Mouse (Mus musculus) adipocyte (in vitro differentiated cells): ENCODE data around the gene Ptprb.

Experiments
- DNase-seq: peaks from one replicate; pipeline ENCODE4 v3.0.0-alpha.2; 2016; ENCODE audit warnings: low spot score

The Ptprb gene

GRCm38 (mm10) chr10:116296439-116296838 lies 21.1 kb downstream of the Ptprb start:
- no peak for DNase-seq

- DNase-seq = no peak
These were observed 22.5 kb downstream of the Ptprb start for GRCm38 (mm10) chr10:116297854-116298253.

GRCm38 (mm10) chr10:116300824-116301223 lies 25.5 kb downstream of the Ptprb start:
- no peak for DNase-seq

DNA sequence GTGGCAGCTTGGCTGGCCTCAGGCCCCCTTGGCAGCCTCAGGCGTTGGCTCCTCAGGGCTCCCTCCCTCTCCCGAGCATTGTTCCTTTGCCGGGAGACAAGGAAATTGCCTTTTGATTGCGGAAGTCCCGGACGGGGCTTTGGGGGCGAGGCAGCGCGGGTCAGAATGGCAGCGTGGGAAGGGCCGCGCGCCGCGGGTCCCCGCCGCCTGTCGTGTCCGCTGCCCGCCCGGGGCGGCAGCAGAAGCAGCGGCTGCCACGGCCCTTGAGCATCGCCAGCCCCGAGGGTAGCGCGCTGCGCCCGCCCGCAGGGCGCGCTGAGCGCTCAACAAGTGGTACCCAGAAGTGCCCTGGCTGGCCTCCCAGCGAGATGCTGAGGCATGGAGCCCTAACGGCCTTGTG lies 25.9 kb downstream of the Ptprb start:
- no peak for DNase-seq

DNA sequence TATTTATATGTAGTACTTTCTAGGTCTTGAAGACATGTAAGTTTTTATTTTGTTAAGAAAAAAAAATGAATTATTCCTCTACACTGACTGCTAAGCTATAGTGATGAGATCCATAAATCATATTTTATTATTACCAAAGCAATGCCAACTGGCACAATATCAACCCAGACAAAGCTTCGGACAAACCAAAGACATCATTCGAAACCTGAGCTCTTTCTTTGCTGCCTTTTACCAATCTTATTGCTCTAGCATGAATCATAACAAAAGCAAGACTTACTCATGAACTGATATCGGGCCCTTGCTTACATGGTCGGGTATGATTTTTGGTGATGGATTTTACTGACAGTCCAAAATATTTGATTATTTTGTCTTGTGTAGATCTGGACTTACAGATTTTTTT lies 29.0 kb downstream of the Ptprb start:
- no peak for DNase-seq

- DNase-seq = no peak
These were observed 34.1 kb downstream of the Ptprb start for GRCm38 (mm10) chr10:116309460-116309859.

GRCm38 (mm10) chr10:116310516-116311210 lies 35.3 kb downstream of the Ptprb start:
- no peak for DNase-seq

- DNase-seq = peak; percentile 91
These were observed 43.9 kb downstream of the Ptprb start for GRCm38 (mm10) chr10:116319246-116319645.

DNA sequence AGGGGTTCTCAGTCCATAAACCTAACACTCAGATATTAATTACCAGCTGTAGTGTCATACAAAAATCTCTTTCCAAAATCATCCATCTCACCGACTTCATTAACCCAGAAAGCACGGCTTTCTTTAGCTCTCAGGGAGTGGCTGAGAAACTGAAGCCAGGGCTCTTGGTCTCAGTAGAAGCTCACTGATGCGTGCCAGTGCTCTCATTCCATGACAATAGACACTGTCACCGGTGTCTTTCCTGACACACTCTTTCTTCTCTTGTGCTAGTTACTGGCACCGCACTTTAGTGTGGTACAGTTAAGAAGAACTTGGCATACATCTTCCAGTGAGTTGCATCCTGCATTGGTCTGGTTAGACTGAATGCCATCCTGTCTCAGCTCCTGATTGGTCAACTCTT lies 53.8 kb downstream of the Ptprb start:
- DNase-seq = no peak

DNA sequence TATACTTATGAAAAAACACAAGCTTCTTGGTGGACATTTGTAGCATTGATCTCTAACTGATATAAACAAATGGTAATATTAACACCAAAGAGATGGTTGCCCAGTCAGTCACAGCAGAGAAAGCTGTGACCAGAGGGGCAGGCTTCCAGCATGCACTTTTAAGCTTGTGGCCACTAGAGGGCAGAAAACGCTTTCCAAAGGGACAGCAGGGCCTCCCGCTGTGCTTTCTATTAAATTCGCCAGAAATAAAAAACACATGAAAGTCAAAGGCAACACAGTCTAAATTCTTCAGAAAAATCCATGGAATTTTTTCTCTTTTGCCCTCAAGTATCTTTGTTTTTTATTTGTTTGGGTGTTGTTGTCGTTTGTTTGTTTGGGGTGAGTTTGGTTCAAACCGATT lies 55.1 kb downstream of the Ptprb start:
- DNase-seq = peak; percentile 89

GRCm38 (mm10) chr10:116330961-116331510 lies 55.7 kb downstream of the Ptprb start:
- DNase-seq = no peak

- no peak for DNase-seq
These were observed 58.3 kb downstream of the Ptprb start for GRCm38 (mm10) chr10:116333666-116334065.

- DNase-seq = no peak
These were observed 58.8 kb downstream of the Ptprb start for GRCm38 (mm10) chr10:116334120-116334519.

DNA sequence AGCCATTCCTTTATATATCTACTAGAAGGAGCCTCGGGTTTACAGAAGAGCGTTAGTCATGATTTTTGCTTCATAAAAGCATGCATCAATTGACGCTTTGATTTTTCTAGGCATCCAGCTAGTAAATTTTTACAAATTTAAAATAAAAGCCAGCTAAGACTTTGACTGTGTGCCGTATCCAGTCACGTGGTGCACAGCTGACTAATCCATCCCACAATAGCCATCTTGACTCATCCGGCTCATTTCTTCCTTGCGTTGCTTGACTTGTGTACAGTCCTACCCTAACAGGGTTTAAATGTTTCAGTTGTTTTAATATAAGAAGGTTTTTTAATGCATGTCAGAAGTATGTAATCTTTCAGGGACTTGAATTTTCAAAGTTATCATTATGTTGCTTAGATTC lies 60.0 kb downstream of the Ptprb start:
- no peak for DNase-seq

- DNase-seq = no peak
These were observed 65.9 kb downstream of the Ptprb start for GRCm38 (mm10) chr10:116341194-116341593.

- no peak for DNase-seq
These were observed 71.4 kb downstream of the Ptprb start for GRCm38 (mm10) chr10:116346618-116347184.

DNA sequence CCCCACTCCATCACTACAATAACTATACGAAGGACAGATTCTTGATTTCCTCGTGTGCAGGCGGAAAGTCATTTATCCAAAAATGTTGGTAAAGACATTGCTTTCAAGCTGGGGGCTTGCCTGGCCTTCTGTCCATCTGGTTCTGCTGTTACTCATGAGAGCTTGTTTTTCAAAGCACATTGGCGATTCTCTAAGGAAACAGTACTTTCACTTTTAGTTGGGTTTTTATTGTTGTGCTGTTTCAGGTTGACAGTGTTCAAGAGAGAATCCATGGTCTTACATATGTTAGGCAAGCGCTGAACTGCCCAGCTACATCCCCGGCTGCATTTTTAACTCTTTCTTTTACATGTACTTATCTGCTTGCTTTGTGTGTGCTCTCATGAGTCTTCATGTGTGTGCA lies 73.7 kb downstream of the Ptprb start:
- DNase-seq = no peak

DNA sequence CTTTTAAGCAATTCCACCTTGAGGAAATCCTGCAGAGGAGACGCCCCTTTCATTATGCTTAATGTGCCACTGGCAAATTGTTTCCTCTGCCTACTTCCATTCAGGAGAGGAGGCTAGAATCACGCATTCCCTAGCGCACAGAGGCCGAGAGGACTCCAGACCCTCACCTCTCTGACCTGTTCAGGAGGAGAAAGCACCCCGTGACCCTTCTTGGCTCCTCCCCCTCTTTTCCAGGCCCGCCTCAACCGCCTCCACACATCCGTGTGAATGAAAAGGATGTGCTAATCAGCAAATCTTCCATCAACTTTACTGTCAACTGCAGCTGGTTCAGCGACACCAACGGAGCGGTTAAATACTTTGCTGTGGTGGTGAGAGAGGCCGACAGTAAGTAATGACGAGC lies 75.2 kb downstream of the Ptprb start:
- DNase-seq = no peak

GRCm38 (mm10) chr10:116354372-116354771 lies 79.0 kb downstream of the Ptprb start:
- DNase-seq = no peak

DNA sequence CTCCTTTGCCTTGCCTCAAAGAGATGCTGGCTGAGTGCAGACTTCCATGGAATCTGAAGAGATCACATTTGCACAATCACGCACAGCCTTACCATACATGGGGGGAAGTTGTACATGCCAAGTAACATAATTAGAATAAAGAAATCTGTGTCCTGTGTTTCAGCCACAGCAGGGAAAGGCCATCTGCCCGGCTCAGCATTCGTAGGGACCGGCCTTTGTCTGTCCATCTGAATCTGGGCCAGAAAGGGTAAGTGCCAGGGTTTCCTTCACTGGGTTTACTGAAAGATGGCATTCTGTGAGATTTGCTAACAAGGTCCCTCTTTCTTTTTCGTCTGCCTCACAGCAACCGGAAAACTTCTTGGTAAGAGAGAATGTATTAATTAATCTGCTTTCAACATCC lies 86.9 kb downstream of the Ptprb start:
- DNase-seq = no peak

DNA sequence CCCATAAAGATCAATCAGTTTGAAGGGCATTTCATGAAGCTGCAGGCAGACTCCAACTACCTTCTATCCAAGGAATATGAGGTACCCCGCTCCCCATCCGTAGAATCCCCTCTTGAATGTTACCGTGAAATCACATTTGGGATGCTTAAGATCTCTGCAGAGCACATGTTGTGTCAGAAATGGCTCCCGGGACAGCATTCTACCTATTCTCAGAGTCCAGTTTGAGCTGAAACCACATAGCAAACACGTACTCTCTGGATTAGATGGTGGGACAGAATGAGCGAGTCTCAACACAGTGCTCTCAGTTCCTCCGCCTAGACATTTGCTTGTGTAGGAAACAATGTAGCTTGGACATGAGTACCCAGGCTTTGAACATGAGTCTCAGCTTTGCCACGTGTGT lies 87.3 kb downstream of the Ptprb start:
- DNase-seq = no peak

DNA sequence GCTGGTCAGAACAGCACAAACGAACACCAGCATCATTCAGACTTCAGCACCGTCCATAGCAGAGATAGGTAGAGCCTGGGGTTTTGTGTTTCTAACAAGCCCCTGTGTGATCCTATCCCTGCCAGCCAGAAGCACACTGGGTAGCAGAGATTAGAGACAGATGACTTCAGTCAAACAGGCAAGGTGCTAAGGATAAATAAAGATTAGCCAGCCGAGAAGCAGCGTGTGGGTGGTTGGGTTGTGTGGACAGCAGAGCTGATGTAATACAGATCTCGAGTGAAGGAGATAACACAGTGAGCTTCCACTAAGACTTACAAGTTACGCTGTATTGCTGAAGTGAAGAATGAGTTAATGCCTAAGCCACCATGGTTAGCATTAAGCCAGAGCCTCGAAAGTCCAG lies 89.4 kb downstream of the Ptprb start:
- DNase-seq = no peak

DNA sequence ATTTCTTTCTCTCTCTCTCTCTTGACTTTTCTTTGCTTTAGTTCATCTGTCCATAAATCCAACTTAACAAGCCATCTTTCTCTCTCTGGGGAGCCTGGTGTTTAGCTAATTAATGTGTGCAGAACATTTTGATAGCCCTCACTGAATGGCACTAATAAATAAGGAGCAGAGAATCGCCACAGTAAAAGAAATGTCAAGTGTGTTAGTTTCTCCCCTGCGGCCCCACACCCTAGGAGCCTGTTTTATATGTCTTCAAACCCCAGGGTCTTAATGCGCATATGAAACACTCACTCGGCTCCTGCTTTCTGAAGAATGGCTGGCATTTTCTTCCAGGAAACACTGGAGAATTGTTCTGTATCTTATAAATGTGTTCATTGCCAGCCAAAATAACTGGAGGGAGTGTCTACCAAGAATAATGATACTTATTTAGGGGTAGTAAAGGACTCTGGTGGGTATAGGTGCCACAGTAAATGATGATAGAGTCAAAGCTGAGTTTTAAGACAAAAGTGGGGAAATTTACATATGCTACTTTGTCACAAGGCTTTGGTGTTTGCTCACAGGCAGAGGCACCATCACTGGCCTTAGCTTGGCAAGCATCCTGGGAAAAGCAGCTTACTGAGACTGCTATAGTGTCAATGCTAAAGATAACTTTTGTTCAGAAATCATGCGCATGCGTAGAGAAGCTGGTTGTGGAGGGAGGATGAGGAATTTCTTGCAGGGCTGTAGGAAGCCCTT lies 95.8 kb downstream of the Ptprb start:
- DNase-seq = no peak
